In the genomic region with DNA sequence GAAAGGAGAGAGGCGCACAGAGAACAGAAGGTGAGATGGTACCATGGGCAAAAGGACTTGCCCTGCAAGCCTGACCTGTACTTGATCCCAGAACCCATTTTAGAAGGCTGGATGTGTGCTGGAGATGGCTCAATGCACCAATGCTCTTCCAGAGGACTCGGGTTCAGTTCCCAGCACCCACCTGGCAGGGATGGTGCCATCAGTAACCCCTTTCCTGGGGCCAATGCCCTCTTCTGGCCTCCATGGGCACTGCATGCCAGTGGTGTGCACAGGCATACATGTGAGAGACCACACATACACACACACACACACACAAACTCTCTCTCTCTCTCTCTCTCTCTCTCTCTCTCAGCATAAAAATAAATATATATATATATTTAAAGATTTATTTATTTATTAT, we compare ENCODE assay signal across 29 mouse cellular contexts. TPM values are rescaled to one million over a fixed set of nuclear protein-coding genes. Genes with fewer than 3 reads are reported as not detected.
A peak's percentile ranks its signal among the peaks of the same experiment; 100 is the strongest.
DNase-seq lines count a peak whose midpoint lies in the region; ATAC-seq and TF ChIP-seq lines count a peak whose summit lies in the region.
"Had no signal": no experiment of that assay in that cellular context is flagged by ENCODE, and none has a peak within 500 bp of the region (broad histone marks: within the 10 kb centered on the region; RNA-seq: fewer than 3 reads in every experiment).

No protein-coding gene starts in this region.

- peaks cover 4% of the 10 kb centered on the region; the same call in 1 of the 2 replicates for H3K9me3 ChIP-seq in heart, embryonic 12.5 days (replicated peaks)
- H3K9me3 ChIP-seq in stomach, postnatal 0 days (ENCODE audit: control insufficient read depth, low read length) = no peaks in the 10 kb centered on the region
- H3K9me3 ChIP-seq: forebrain, embryonic 10.5 days; hindbrain, embryonic 15.5 days; intestine, embryonic 15.5 days; limb, embryonic 12.5 days; liver, embryonic 13.5 days; midbrain, embryonic 12.5 days; neural tube, embryonic 13.5 days had no signal

- intact Hi-C loops in heart, postnatal 36 days (cut with DNase I) = no loop called here
- intact Hi-C loops in left cerebral cortex, adult 2 months (cut with DNase I) = loop anchor here (5.0 kb wide), 1 partner anchor 34 kb away; the partner anchor contains the start of gene Myh6

- H3K4me1 ChIP-seq in heart, embryonic 12.5 days (replicated peaks) = peaks cover 75% of the 10 kb centered on the region
- H3K4me1 ChIP-seq in lung, adult 2 months (ENCODE audit: control insufficient read depth, insufficient read depth, low read length) = peaks cover 3% of the 10 kb centered on the region
- H3K4me1 ChIP-seq in stomach, postnatal 0 days (replicated peaks; ENCODE audit: control insufficient read depth, insufficient read depth) = no peaks in the 10 kb centered on the region
- H3K4me1 ChIP-seq: limb, embryonic 12.5 days had no signal

- DNase-seq in heart, postnatal 36 days = no peak
- no peak for DNase-seq in lung, adult 2 months
- no peak for DNase-seq in lung, postnatal 25 days (ENCODE audit: low spot score)
- peak; percentile 46 for DNase-seq in ZHBTc4 (ENCODE audit: low read depth, low spot score)
- DNase-seq in stomach, postnatal 0 days (ENCODE audit: low spot score) = no peak
- DNase-seq in left cerebral cortex, adult 2 months (ENCODE audit: extremely low spot score in 1 of 2, low spot score in 2 of 2) = no peak
- DNase-seq: adrenal gland, postnatal 36 days; cerebellum, adult 18-20 months; gastrocnemius, postnatal 10 days; kidney, adult 9 months; kidney, postnatal 4 days; liver, embryonic 13.5 days; right cerebral cortex, adult 18-20 months; thymus, adult 18-20 months had no signal

- no peak overlapping the region for H3K4me2 ChIP-seq in heart, embryonic 12.5 days
- H3K4me2 ChIP-seq in stomach, postnatal 0 days (replicated peaks; ENCODE audit: low read depth) = no peak overlapping the region
- H3K4me2 ChIP-seq: hindbrain, embryonic 15.5 days; intestine, embryonic 15.5 days; limb, embryonic 12.5 days; liver, embryonic 13.5 days; midbrain, embryonic 12.5 days; neural tube, embryonic 13.5 days had no signal

- peaks cover 13% of the 10 kb centered on the region; the same call in 1 of the 2 replicates for H3K27me3 ChIP-seq in heart, embryonic 12.5 days (replicated peaks)
- H3K27me3 ChIP-seq in stomach, postnatal 0 days (ENCODE audit: control insufficient read depth, insufficient read depth, low read length) = no peaks in the 10 kb centered on the region
- H3K27me3 ChIP-seq: hindbrain, embryonic 15.5 days; intestine, embryonic 15.5 days; limb, embryonic 12.5 days; midbrain, embryonic 12.5 days; neural tube, embryonic 13.5 days had no signal

- no peak overlapping the region for H3K9ac ChIP-seq in heart, embryonic 12.5 days
- H3K9ac ChIP-seq in stomach, postnatal 0 days (ENCODE audit: low read length) = no peak overlapping the region
- H3K9ac ChIP-seq: hindbrain, embryonic 15.5 days; intestine, embryonic 15.5 days; limb, embryonic 12.5 days; liver, embryonic 13.5 days; midbrain, embryonic 12.5 days; neural tube, embryonic 13.5 days had no signal

- peaks cover 7% of the 10 kb centered on the region for H3K36me3 ChIP-seq in heart, embryonic 12.5 days
- H3K36me3 ChIP-seq in stomach, postnatal 0 days (ENCODE audit: control insufficient read depth, insufficient read depth, low read length) = no peaks in the 10 kb centered on the region
- H3K36me3 ChIP-seq: forebrain, embryonic 10.5 days; hindbrain, embryonic 15.5 days; intestine, embryonic 15.5 days; limb, embryonic 12.5 days; liver, embryonic 13.5 days; midbrain, embryonic 12.5 days; neural tube, embryonic 13.5 days had no signal

- 96% methylated on average over 2 of the region's 2 CpGs for WGBS in heart, embryonic 12.5 days
- 100% methylated on average over 2 of the region's 2 CpGs for WGBS in lung, adult 2 months
- WGBS in stomach, postnatal 0 days = 96% methylated on average over 2 of the region's 2 CpGs

- H3K27ac ChIP-seq in heart, embryonic 12.5 days (ENCODE audit: poor library complexity, severe bottlenecking) = peak overlapping the region; percentile 35; the same call in 1 of the 2 replicates
- H3K27ac ChIP-seq in stomach, postnatal 0 days (replicated peaks) = no peak overlapping the region
- no peak overlapping the region for H3K27ac ChIP-seq in left cerebral cortex, adult 2 months
- H3K27ac ChIP-seq: forebrain, embryonic 10.5 days; hindbrain, embryonic 15.5 days; intestine, embryonic 15.5 days; limb, embryonic 12.5 days; liver, embryonic 13.5 days; midbrain, embryonic 12.5 days; neural tube, embryonic 13.5 days had no signal

- 0 out of 2 replicates have a peak, but pooled peaks have one; percentile 12 for TF ChIP-seq CTCF in lung, adult 2 months (IDR thresholded peaks at IDR 0.05; ENCODE audit: insufficient read depth, low read length)
- 0 out of 2 replicates have a peak, but pooled peaks have one; percentile 19 for TF ChIP-seq CTCF in stomach, postnatal 0 days (IDR thresholded peaks at IDR 0.05; ENCODE audit: low read depth)
- TF ChIP-seq CTCF in left cerebral cortex, adult 2 months (IDR thresholded peaks at IDR 0.05) = no peak; the same call in 1 of the 2 replicates

- H3K4me3 ChIP-seq in heart, embryonic 12.5 days = no peak overlapping the region
- H3K4me3 ChIP-seq in lung, adult 2 months (replicated peaks; ENCODE audit: extremely low read depth, low read depth, low read length) = no peak overlapping the region
- H3K4me3 ChIP-seq in stomach, postnatal 0 days (ENCODE audit: low read depth, low read length) = no peak overlapping the region
- no peak overlapping the region for H3K4me3 ChIP-seq in left cerebral cortex, adult 2 months
- H3K4me3 ChIP-seq: forebrain, embryonic 10.5 days; hindbrain, embryonic 15.5 days; intestine, embryonic 15.5 days; limb, embryonic 12.5 days; liver, embryonic 13.5 days; midbrain, embryonic 12.5 days; neural tube, embryonic 13.5 days had no signal

- TF ChIP-seq EP300 in stomach, postnatal 0 days (optimal IDR thresholded peaks at IDR 0.05) = no peak

- no peak for ATAC-seq in heart, embryonic 12.5 days (ENCODE audit: insufficient number of reproducible peaks, low FRiP score)
- no peak for ATAC-seq in stomach, postnatal 0 days (ENCODE audit: low FRiP score, low TSS enrichment)
- ATAC-seq: intestine, embryonic 15.5 days had no signal

- no peak for TF ChIP-seq POLR2A in lung, adult 2 months (IDR thresholded peaks at IDR 0.05; ENCODE audit: borderline replicate concordance, extremely low read depth, low read depth, low read length)

RNA-seq across cellular contexts. Expression of gene Myh7, which starts 7.0 kb away (rescaled TPM):
- polyA plus RNA-seq in heart, embryonic 12.5 days (2016; fragmentation: Nextera tagmentation; extraction: Ambion mirVana) = 5,583 and 5,934 TPM in 2 replicates
- total RNA-seq in heart, postnatal 36 days (2021) = 1,000 to 10,000 TPM; 2,242 to 2,437 TPM
- 8.0 and 13.3 TPM in 2 replicates for polyA plus RNA-seq in lung, adult 2 months (2012; rRNA removed)
- 1.4 and 2.4 TPM in 2 replicates for polyA plus RNA-seq in stomach, postnatal 0 days (2015; fragmentation: Nextera tagmentation; extraction: Ambion mirVana)
- 10 to 100 TPM; 22.1 to 24.2 TPM for total RNA-seq in left cerebral cortex, adult 2 months (2021)

RNA-seq across cellular contexts. Expression of gene Ngdn, which starts 13.8 kb away (rescaled TPM):
- polyA plus RNA-seq in heart, embryonic 12.5 days (2016; fragmentation: Nextera tagmentation; extraction: Ambion mirVana) = 55.7 and 60.8 TPM in 2 replicates
- total RNA-seq in heart, postnatal 36 days (2021) = 10 to 100 TPM; 25.6 to 29.3 TPM
- polyA plus RNA-seq in lung, adult 2 months (2012; rRNA removed) = 12.7 and 17.0 TPM in 2 replicates
- polyA plus RNA-seq in stomach, postnatal 0 days (2015; fragmentation: Nextera tagmentation; extraction: Ambion mirVana) = 54.4 and 55.2 TPM in 2 replicates
- total RNA-seq in left cerebral cortex, adult 2 months (2021) = 10 to 100 TPM; 26.7 to 30.7 TPM

RNA-seq across cellular contexts. Expression of gene Gm17428, which starts 24.7 kb away (rescaled TPM):
- polyA plus RNA-seq in heart, embryonic 12.5 days (2016; fragmentation: Nextera tagmentation; extraction: Ambion mirVana) = not detected in 2 replicates
- not detected for total RNA-seq in heart, postnatal 36 days (2021)
- polyA plus RNA-seq in lung, adult 2 months (2012; rRNA removed) = not detected in 2 replicates
- polyA plus RNA-seq in stomach, postnatal 0 days (2015; fragmentation: Nextera tagmentation; extraction: Ambion mirVana) = not detected in 2 replicates
- total RNA-seq in left cerebral cortex, adult 2 months (2021) = not detected
- total RNA-seq: adrenal gland, postnatal 36 days; ES-E14; gastrocnemius, postnatal 10 days; layer of hippocampus, postnatal 14 days; left cerebral cortex, postnatal 10 days had no signal
- polyA plus RNA-seq: C2C12; forebrain, embryonic 10.5 days; frontal cortex, adult 2 months; heart, embryonic 14.5 days; hindbrain, embryonic 15.5 days; intestine, embryonic 15.5 days; limb, embryonic 12.5 days; liver, embryonic 13.5 days; lung, embryonic 16.5 days; midbrain, embryonic 12.5 days; neural tube, embryonic 13.5 days; urinary bladder, adult 2 months had no signal

RNA-seq across cellular contexts. Expression of gene Myh6, which starts 34.7 kb away (rescaled TPM):
- polyA plus RNA-seq in heart, embryonic 12.5 days (2016; fragmentation: Nextera tagmentation; extraction: Ambion mirVana) = 2,737 and 2,858 TPM in 2 replicates
- over 10,000 TPM; 23,066 to 24,862 TPM for total RNA-seq in heart, postnatal 36 days (2021)
- 82.5 and 128 TPM in 2 replicates for polyA plus RNA-seq in lung, adult 2 months (2012; rRNA removed)
- polyA plus RNA-seq in stomach, postnatal 0 days (2015; fragmentation: Nextera tagmentation; extraction: Ambion mirVana) = 0.27 and 0.29 TPM in 2 replicates
- total RNA-seq in left cerebral cortex, adult 2 months (2021) = 10 to 100 TPM in 1 of 2 experiments, 1 to 10 TPM in 1; 6.0 to 10.9 TPM
- total RNA-seq: adrenal gland, postnatal 36 days had no signal

Comparison
In these comparisons a context has a peak if more than half of its experiments do, and no peak if none do; other contexts are left out.
1. RNA of gene Myh7, which starts 7.0 kb away (polyA plus RNA-seq): 5,583 to 5,934 TPM in heart, embryonic 12.5 days; 8.0 to 13.3 TPM in lung, adult 2 months and 1.4 to 2.4 TPM in stomach, postnatal 0 days; every median in the first group is over 100 times any median in the second.